Mouse (Mus musculus) MEL (cell line): ENCODE data around the gene Adamts2. TPM values are rescaled to one million over a fixed set of nuclear protein-coding genes. Genes with fewer than 3 reads are reported as not detected.

Experiments
- DNase-seq: peaks from one replicate; pipeline ENCODE4 v3.0.0; 2011; ENCODE audit warnings: low read depth, low spot score
- H3K27ac ChIP-seq: 2 replicates; pipeline ENCODE4 v1.5.1; 2012; ENCODE audit warnings: low read depth, mild to moderate bottlenecking, control low read depth, low read length, moderate library complexity; ENCODE audit not compliant: control insufficient read depth
- H3K27me3 ChIP-seq, 2 experiments: fragments of 150-350 bp in 1 of 2; sonication (generic) in 1 of 2; 2 replicates each; pipeline ENCODE4 v1.6.1; 2012; ENCODE audit warnings: low read length in 2 of 2, mild to moderate bottlenecking in 2 of 2, improper control_type of control experiment in 1 of 2, moderate library complexity in 1 of 2; ENCODE audit not compliant: insufficient read depth in 2 of 2, control insufficient read depth in 1 of 2
- H3K36me3 ChIP-seq, 2 experiments: 2 replicates each; pipeline ENCODE4 v1.6.1; 2012 to 2014; ENCODE audit warnings: low read length in 2 of 2, improper control_type of control experiment in 1 of 2, inconsistent platforms in 1 of 2, mild to moderate bottlenecking in 1 of 2; ENCODE audit not compliant: insufficient read depth in 2 of 2, control insufficient read depth in 1 of 2
- H3K4me1 ChIP-seq, 2 experiments: fragments of 150-350 bp in 1 of 2; sonication (generic) in 1 of 2; 2 replicates each; pipeline ENCODE4 v1.6.1; 2012; ENCODE audit warnings: low read length in 2 of 2, improper control_type of control experiment in 1 of 2, mild to moderate bottlenecking in 1 of 2; ENCODE audit not compliant: insufficient read depth in 2 of 2, control insufficient read depth in 1 of 2
- H3K4me3 ChIP-seq, 2 experiments: fragments of 150-350 bp in 1 of 2; sonication (generic) in 1 of 2; 2 replicates each; pipeline ENCODE4 v1.5.1; 2012; ENCODE audit warnings: low read depth in 2 of 2, low read length in 2 of 2, mild to moderate bottlenecking in 2 of 2, moderate library complexity in 2 of 2, control low read depth in 1 of 2, improper control_type of control experiment in 1 of 2; ENCODE audit not compliant: control insufficient read depth in 1 of 2, insufficient read depth in 1 of 2
- H3K79me2 ChIP-seq: 2 replicates; pipeline ENCODE4 v1.6.1; 2012; ENCODE audit warnings: mild to moderate bottlenecking, low read length, moderate library complexity; ENCODE audit not compliant: control insufficient read depth, poor library complexity, insufficient read depth
- H3K9ac ChIP-seq: 2 replicates; pipeline ENCODE4 v1.6.1; 2012; ENCODE audit warnings: low read depth, mild to moderate bottlenecking, control low read depth, low read length, moderate library complexity; ENCODE audit not compliant: control insufficient read depth, poor library complexity, severe bottlenecking
- H3K9me3 ChIP-seq: fragments of 150-350 bp; sonication (generic); replicated peaks from 2 replicates; pipeline ENCODE4 v1.6.1; 2012; ENCODE audit warnings: mild to moderate bottlenecking, low read length, improper control_type of control experiment, moderate library complexity; ENCODE audit not compliant: insufficient read depth
- BHLHE40 ChIP-seq: IDR thresholded peaks from 2 replicates; pipeline ENCODE4 v1.6.1; 2012; ENCODE audit warnings: low read depth, mild to moderate bottlenecking, inconsistent platforms, low read length, improper control_type of control experiment, borderline replicate concordance
- CHD1 ChIP-seq: IDR thresholded peaks from 2 replicates; pipeline ENCODE4 v1.6.1; 2012; ENCODE audit warnings: low read depth, mild to moderate bottlenecking, inconsistent platforms, low read length, improper control_type of control experiment
- CHD2 ChIP-seq: IDR thresholded peaks from 2 replicates; pipeline ENCODE4 v1.6.1; 2011; ENCODE audit warnings: low read length, improper control_type of control experiment
- CTCF ChIP-seq, 3 experiments: IDR thresholded peaks in 2 of 3; conservative IDR thresholded peaks in 1 of 3; 2 replicates each; pipeline ENCODE4 v1.5.1; 2011 to 2012; ENCODE audit warnings: low read length in 3 of 3, low read depth in 2 of 3, mild to moderate bottlenecking in 2 of 3, improper control_type of control experiment in 1 of 3, inconsistent platforms in 1 of 3, mixed read lengths in 1 of 3, moderate library complexity in 1 of 3; ENCODE audit not compliant: control insufficient read depth in 1 of 3, insufficient read depth in 1 of 3, poor library complexity in 1 of 3, severe bottlenecking in 1 of 3
- ELF1 ChIP-seq: IDR thresholded peaks from 2 replicates; pipeline ENCODE4 v1.6.1; 2014; ENCODE audit warnings: low read depth, mild to moderate bottlenecking, inconsistent platforms, low read length, improper control_type of control experiment, moderate library complexity
- ETS1 ChIP-seq: IDR thresholded peaks from 2 replicates; pipeline ENCODE4 v1.6.1; 2012; ENCODE audit warnings: low read depth, mild to moderate bottlenecking, inconsistent platforms, low read length, improper control_type of control experiment, moderate library complexity
- GATA1 ChIP-seq: IDR thresholded peaks from 2 replicates; pipeline ENCODE4 v1.6.1; 2011; ENCODE audit warnings: low read depth, low read length, improper control_type of control experiment
- HCFC1 ChIP-seq: IDR thresholded peaks from 2 replicates; pipeline ENCODE4 v1.6.1; 2012; ENCODE audit warnings: low read depth, mild to moderate bottlenecking, inconsistent platforms, low read length, improper control_type of control experiment, moderate library complexity
- MAFK ChIP-seq: IDR thresholded peaks from 2 replicates; pipeline ENCODE4 v1.6.1; 2011; ENCODE audit warnings: low read depth, mild to moderate bottlenecking, low read length, improper control_type of control experiment, borderline replicate concordance
- MAX ChIP-seq: IDR thresholded peaks from 2 replicates; pipeline ENCODE4 v1.6.1; 2011; ENCODE audit warnings: low read length, improper control_type of control experiment
- MEF2A ChIP-seq: IDR thresholded peaks from 2 replicates; pipeline ENCODE4 v1.6.1; 2014; ENCODE audit warnings: low read depth, mild to moderate bottlenecking, inconsistent platforms, low read length, improper control_type of control experiment; ENCODE audit not compliant: poor library complexity, insufficient replicate concordance, severe bottlenecking; ENCODE audit errors: extremely low read depth
- MXI1 ChIP-seq: IDR thresholded peaks from 2 replicates; pipeline ENCODE4 v1.6.1; 2011; ENCODE audit warnings: mild to moderate bottlenecking, low read depth, low read length, improper control_type of control experiment
- MYC ChIP-seq: IDR thresholded peaks from 2 replicates; pipeline ENCODE4 v1.6.1; 2011; ENCODE audit warnings: low read depth, mild to moderate bottlenecking, low read length, improper control_type of control experiment, moderate library complexity
- NRF1 ChIP-seq: IDR thresholded peaks from 2 replicates; pipeline ENCODE4 v1.6.1; 2014; ENCODE audit warnings: low read depth, mild to moderate bottlenecking, inconsistent platforms, low read length, improper control_type of control experiment, moderate library complexity; ENCODE audit not compliant: poor library complexity, insufficient read depth, severe bottlenecking
- POLR2AphosphoS5 ChIP-seq: IDR thresholded peaks from 2 replicates; pipeline ENCODE4 v1.6.1; 2012; ENCODE audit warnings: low read depth, borderline replicate concordance, mild to moderate bottlenecking, inconsistent platforms, low read length, moderate library complexity, mixed read lengths
- RAD21 ChIP-seq: IDR thresholded peaks from 2 replicates; pipeline ENCODE4 v1.6.1; 2011; ENCODE audit warnings: mild to moderate bottlenecking, low read depth, low read length, improper control_type of control experiment
- RCOR1 ChIP-seq: IDR thresholded peaks from 2 replicates; pipeline ENCODE4 v1.6.1; 2012; ENCODE audit warnings: low read depth, mild to moderate bottlenecking, inconsistent platforms, low read length, improper control_type of control experiment
- SIN3A ChIP-seq: IDR thresholded peaks from 2 replicates; pipeline ENCODE4 v1.6.1; 2012; ENCODE audit warnings: low read length, improper control_type of control experiment, inconsistent platforms
- SMC3 ChIP-seq: IDR thresholded peaks from 2 replicates; pipeline ENCODE4 v1.6.1; 2011; ENCODE audit warnings: low read depth, low read length, improper control_type of control experiment
- TAL1 ChIP-seq: IDR thresholded peaks from 2 replicates; pipeline ENCODE4 v1.6.1; 2012; ENCODE audit warnings: mild to moderate bottlenecking, inconsistent platforms, low read length, moderate library complexity, mixed read lengths
- TBP ChIP-seq: IDR thresholded peaks from 2 replicates; pipeline ENCODE4 v1.8.0; 2011; ENCODE audit warnings: low read depth, low read length, improper control_type of control experiment
- USF1 ChIP-seq: IDR thresholded peaks from 2 replicates; pipeline ENCODE4 v1.6.1; 2014; ENCODE audit warnings: low read depth, mild to moderate bottlenecking, inconsistent platforms, low read length, improper control_type of control experiment, moderate library complexity
- USF2 ChIP-seq, 2 experiments: IDR thresholded peaks; 2 replicates each; pipeline ENCODE4 v1.6.1; 2011 to 2012; ENCODE audit warnings: improper control_type of control experiment in 2 of 2, low read length in 2 of 2, borderline replicate concordance in 1 of 2, inconsistent platforms in 1 of 2, low read depth in 1 of 2, mild to moderate bottlenecking in 1 of 2; ENCODE audit not compliant: insufficient read depth in 1 of 2
- ZC3H11A ChIP-seq: IDR thresholded peaks from 2 replicates; pipeline ENCODE4 v1.6.1; 2012; ENCODE audit warnings: low read depth, mild to moderate bottlenecking, inconsistent platforms, low read length, improper control_type of control experiment
- ZKSCAN1 ChIP-seq: IDR thresholded peaks from 2 replicates; pipeline ENCODE4 v1.6.1; 2012; ENCODE audit warnings: low read depth, mild to moderate bottlenecking, inconsistent platforms, low read length, improper control_type of control experiment, moderate library complexity
- ZMIZ1 ChIP-seq: IDR thresholded peaks from 2 replicates; pipeline ENCODE4 v1.6.1; 2012; ENCODE audit warnings: low read depth, mild to moderate bottlenecking, inconsistent platforms, low read length, improper control_type of control experiment, moderate library complexity
- ZNF384 ChIP-seq: IDR thresholded peaks from 2 replicates; pipeline ENCODE4 v1.6.1; 2012; ENCODE audit warnings: low read depth, mild to moderate bottlenecking, inconsistent platforms, low read length, improper control_type of control experiment
- polyA plus RNA-seq, 2 experiments: library from polyadenylated mRNA; stranded (reverse) in 1 of 2; unstranded in 1 of 2; fragments of >175 nt in 1 of 2; fragments of >200 nt in 1 of 2; gene quantifications; 2 replicates each; pipeline versions ENCODE4 v1.2.1 to v1.2.4; 2012; ENCODE audit warnings: low replicate concordance in 2 of 2, low read depth in 1 of 2; ENCODE audit not compliant: insufficient read length in 2 of 2, insufficient read depth in 1 of 2, missing spikeins in 1 of 2
- total RNA-seq: library from RNA; depleted of rRNA; stranded (reverse); fragments of 300-350 nt; gene quantifications from 2 replicates; pipeline ENCODE4 v1.2.3, GENCODE M21; 2012

The Adamts2 gene
- total and polyA plus RNA-seq, 3 experiments, result not detected

GRCm38 (mm10) chr11:50713610-50714202 lies 111.8 kb downstream of the Adamts2 start:
- no peak for DNase-seq
- H3K79me2 ChIP-seq, result no peaks in the 10 kb centered on the region
- H3K9ac ChIP-seq, result no peak overlapping the region
- no peak overlapping the region for H3K27ac ChIP-seq
- H3K4me1 ChIP-seq, result no peaks in the 10 kb centered on the region
- no peaks in the 10 kb centered on the region for H3K36me3 ChIP-seq
- no peaks in the 10 kb centered on the region for H3K9me3 ChIP-seq
- no peak overlapping the region for H3K4me3 ChIP-seq
- H3K27me3 ChIP-seq, result no peaks in the 10 kb centered on the region
- TF ChIP-seq ZKSCAN1 (no peak), MAFK (no peak), SMC3 (no peak), USF2 (IDR thresholded peaks at IDR 0.05; ENCODE audit: borderline replicate concordance in 1 of 2, insufficient read depth in 1 of 2, low read depth in 1 of 2, low read length in 2 of 2) (no peak), ELF1 (no peak), ETS1 (no peak), TBP (no peak), MYC (no peak), MAX (no peak), ZMIZ1 (no peak), BHLHE40 (no peak), POLR2AphosphoS5 (no peak), ZC3H11A (no peak), ZNF384 (no peak), RAD21 (no peak)

- H3K27me3 ChIP-seq, result no peaks in the 10 kb centered on the region
- H3K4me1 ChIP-seq, result no peaks in the 10 kb centered on the region
- H3K36me3 ChIP-seq, result no peaks in the 10 kb centered on the region
- TF ChIP-seq ETS1 (no peak), MXI1 (no peak), NRF1 (no peak), ZNF384 (no peak), GATA1 (no peak), HCFC1 (no peak), USF1 (no peak), MAFK (no peak), CHD1 (no peak), MYC (no peak), CTCF (IDR thresholded peaks at IDR 0.05 in 2 of 3, conservative IDR thresholded peaks at IDR 0.05 in 1 of 3; ENCODE audit: control insufficient read depth in 1 of 3, insufficient read depth in 1 of 3, low read depth in 2 of 3, low read length in 3 of 3, poor library complexity in 1 of 3, severe bottlenecking in 1 of 3) (no peak), MAX (no peak), TAL1 (no peak), ELF1 (no peak), ZKSCAN1 (no peak), MEF2A (no peak), RCOR1 (no peak), CHD2 (no peak), SIN3A (no peak), POLR2AphosphoS5 (no peak)
- H3K79me2 ChIP-seq, result no peaks in the 10 kb centered on the region
- no peak overlapping the region for H3K27ac ChIP-seq
- H3K9me3 ChIP-seq, result no peaks in the 10 kb centered on the region
- no peak overlapping the region for H3K4me3 ChIP-seq
- no peak for DNase-seq
- H3K9ac ChIP-seq, result no peak overlapping the region
Observed at GRCm38 (mm10) chr11:50715091-50715490, 113.2 kb downstream of the Adamts2 start.
